Mouse (Mus musculus) cortical plate, adult 2 months (tissue): ENCODE measurements around the gene Slc22a23. TPM values are rescaled to one million over a fixed set of nuclear protein-coding genes. Genes with fewer than 3 reads are reported as not detected.

Experiments
- H3K27ac ChIP-seq: fragments of 200-500 bp; 2 replicates; pipeline ENCODE4 v1.5.1; 2012; ENCODE audit warnings: low read length, control low read depth, inconsistent platforms; ENCODE audit not compliant: insufficient read depth
- H3K4me1 ChIP-seq: fragments of 200-500 bp; 2 replicates; pipeline ENCODE4 v1.6.1; 2011; ENCODE audit warnings: low read length; ENCODE audit not compliant: control insufficient read depth, insufficient read depth
- H3K4me3 ChIP-seq: fragments of 200-500 bp; 2 replicates; pipeline ENCODE4 v1.5.1; 2011; ENCODE audit warnings: mild to moderate bottlenecking, low read length, control low read depth; ENCODE audit not compliant: insufficient read depth
- CTCF ChIP-seq: fragments of 200-500 bp; IDR thresholded peaks from 2 replicates; pipeline ENCODE4 v1.5.1; 2011; ENCODE audit warnings: mild to moderate bottlenecking, control low read depth, low read length; ENCODE audit not compliant: insufficient read depth; ENCODE audit errors: extremely low read depth
- POLR2A ChIP-seq: fragments of 200-500 bp; IDR thresholded peaks from 2 replicates; pipeline ENCODE4 v1.6.1; 2011; ENCODE audit warnings: mild to moderate bottlenecking, low read length, control low read depth; ENCODE audit not compliant: insufficient read depth; ENCODE audit errors: extremely low read depth
- polyA plus RNA-seq: library from polyadenylated mRNA; depleted of rRNA; stranded (reverse); fragments of >200 nt; gene quantifications from 2 replicates; pipeline ENCODE4 v1.2.3, GENCODE M21; 2012

The Slc22a23 gene
- polyA plus RNA-seq, 1 experiment = 54.4 TPM

DNA sequence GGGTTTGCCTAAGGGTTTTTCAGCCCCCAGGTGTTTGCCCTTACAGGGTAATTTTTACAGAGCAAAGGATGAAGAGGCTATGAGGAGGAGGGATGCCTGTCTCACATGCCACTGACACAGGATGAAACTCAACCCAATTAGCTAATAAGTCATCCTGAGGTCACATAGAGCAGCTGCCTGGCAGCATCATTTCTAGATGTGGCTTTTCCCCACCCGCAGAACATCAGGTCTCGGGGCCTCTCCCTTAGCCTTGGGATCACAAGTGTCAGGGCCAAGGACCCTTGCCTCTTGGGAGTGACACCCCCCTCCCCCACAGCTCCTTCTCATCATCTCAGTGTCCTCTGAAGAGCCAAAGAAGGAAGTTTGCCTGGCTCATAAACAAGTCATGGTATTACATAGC lies 21.6 kb downstream of the Slc22a23 start:
- TF ChIP-seq POLR2A = no peak
- no peak for TF ChIP-seq CTCF
- H3K27ac ChIP-seq = no peak overlapping the region
- H3K4me3 ChIP-seq = no peak overlapping the region
- H3K4me1 ChIP-seq = peaks cover 6% of the 10 kb centered on the region

DNA sequence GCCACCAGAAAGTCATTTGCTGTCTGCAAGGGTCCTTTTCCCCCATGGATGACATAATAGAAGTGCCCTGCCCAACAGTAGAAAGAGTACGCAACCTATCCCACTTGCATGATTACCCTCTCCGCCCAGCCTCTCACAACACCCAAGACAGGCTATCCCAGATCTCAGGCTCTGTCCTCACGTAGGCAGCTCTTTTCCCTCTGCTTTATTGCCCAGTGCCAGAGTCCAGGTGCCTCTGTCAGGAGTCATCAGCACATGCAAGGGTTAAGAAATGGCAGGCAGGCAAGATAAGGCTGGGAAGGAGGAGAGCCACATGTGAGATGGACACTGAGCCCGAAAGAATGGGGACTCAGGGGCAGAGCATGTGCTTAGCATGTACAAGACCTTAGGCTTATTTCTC lies 24.5 kb downstream of the Slc22a23 start:
- Histone ChIP-seq H3K4me3 (no peak overlapping the region), H3K27ac (no peak overlapping the region), H3K4me1 (peaks cover 2% of the 10 kb centered on the region; the same call in 1 of the 2 replicates)
- TF ChIP-seq CTCF = no peak
- TF ChIP-seq POLR2A = no peak

DNA sequence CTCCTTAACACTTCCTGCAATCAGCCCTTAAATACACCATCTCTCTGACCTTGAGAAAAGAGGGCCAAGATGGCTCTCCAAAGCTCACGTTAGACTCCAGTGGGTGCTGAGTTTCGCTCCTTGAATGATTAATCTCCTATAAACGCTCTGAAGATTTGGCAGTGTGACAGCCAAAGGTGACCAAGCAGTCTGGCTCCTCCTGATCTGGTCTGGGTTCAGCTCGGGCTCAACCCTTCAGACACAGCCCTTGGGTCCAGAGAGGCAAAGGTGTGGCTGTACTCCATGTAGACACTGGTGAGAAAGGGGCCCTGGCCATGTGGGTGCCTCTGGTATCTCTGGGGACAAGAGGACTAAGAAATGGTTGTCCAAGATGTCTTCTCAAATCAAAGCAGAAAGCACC lies 27.9 kb downstream of the Slc22a23 start:
- no peak for TF ChIP-seq POLR2A
- no peak for TF ChIP-seq CTCF
- Histone ChIP-seq H3K27ac (no peak overlapping the region), H3K4me1 (peaks cover 1% of the 10 kb centered on the region; the same call in 1 of the 2 replicates), H3K4me3 (no peak overlapping the region)

DNA sequence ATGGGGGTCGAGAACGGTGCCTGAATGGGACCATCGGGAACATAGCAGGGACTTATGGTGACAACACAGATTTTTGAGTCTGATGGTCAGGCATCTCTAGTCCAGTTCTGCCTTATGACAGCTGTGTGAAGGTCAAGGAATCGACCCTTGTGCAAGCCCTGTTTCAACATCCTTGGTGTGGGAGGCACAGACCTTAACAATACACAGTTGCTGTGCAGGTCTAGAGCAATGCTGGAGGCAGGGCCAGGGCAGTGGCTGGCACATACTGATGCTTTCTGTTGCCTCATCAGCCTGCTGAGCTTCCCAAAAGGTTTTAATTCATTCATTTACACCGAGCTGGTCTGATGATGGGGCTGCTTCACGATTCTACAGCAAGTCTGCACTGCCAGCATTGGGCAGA lies 28.5 kb downstream of the Slc22a23 start:
- no peak overlapping the region for H3K27ac ChIP-seq
- H3K4me1 ChIP-seq = peaks cover 1% of the 10 kb centered on the region; the same call in 1 of the 2 replicates
- no peak overlapping the region for H3K4me3 ChIP-seq
- TF ChIP-seq CTCF (no peak), POLR2A (no peak)

DNA sequence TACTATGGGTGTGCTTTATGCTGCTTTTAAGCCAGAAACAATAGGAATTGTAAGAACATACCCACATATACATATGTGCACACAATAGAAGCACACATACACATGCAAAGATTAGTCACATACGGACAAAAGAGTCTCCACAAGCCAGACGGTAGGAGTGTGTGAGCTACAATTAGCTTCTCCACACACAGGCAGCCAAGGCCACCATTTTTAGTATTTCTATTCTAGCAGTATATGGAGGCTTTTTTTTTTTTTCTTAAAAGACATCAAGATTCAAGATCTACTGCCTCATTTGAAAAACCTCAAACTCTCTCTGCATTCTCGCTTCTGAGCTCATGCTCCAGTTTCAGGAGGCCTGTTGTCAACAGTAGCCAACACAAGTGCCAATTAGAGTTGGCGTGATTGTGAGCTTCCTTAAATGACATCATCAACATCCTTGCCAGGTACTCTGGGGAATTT lies 31.9 kb downstream of the Slc22a23 start:
- no peak overlapping the region for H3K27ac ChIP-seq
- H3K4me3 ChIP-seq = no peak overlapping the region
- H3K4me1 ChIP-seq = peaks cover 4% of the 10 kb centered on the region
- TF ChIP-seq CTCF (no peak), POLR2A (no peak)

DNA sequence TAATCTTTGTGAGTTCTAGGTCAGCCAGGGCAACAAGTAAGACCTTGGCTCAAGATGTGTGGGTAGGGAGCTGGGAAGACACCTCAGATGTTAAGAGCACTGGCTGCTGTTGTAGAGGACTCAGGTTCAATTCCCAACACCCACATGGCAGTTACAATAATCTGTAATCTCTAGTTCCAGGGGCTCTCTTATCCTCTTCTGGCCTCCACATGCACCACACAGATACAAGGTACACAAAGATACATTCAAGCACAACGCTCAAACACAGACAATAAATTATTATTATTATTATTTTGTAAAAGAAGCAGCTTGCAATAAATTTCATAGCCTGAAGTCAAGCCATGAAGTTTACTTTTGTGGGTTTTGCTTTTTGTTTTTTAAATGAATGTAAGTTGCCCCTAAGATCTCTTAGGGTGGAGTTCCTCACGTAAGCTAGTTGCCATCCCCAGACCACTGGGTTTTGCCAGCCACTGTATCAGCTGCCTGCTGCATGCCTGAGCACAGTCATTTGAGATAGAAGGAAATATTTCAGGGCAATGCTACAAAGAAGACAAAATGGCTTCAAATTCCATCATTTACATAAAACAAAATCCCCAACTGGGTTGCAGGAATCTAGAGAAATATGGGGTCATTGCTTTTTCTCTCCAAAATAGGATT lies 32.5 kb downstream of the Slc22a23 start:
- no peak overlapping the region for H3K27ac ChIP-seq
- no peak for TF ChIP-seq CTCF
- no peak for TF ChIP-seq POLR2A
- peaks cover 4% of the 10 kb centered on the region for H3K4me1 ChIP-seq
- H3K4me3 ChIP-seq = no peak overlapping the region

DNA sequence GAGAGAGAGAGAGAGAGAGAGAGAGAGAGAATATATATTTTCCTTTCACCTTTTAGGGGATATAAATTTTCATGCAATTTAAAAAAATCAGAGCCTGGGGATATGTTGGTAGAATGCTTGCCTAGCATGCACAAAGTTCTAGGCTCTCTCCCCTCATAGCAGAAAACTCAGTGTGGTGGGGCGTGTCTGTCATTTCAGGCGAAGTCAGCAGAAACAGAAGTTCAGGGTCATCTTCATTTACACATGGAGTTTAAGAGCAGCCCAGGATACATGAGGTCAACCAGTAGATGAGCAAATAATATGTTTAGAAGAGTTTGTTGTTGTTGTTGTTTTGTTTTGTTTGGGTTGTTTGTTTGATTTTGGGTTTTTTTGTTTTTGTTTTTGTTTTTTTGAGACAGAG lies 33.4 kb downstream of the Slc22a23 start:
- TF ChIP-seq CTCF (no peak), POLR2A (no peak)
- H3K4me3 ChIP-seq = no peak overlapping the region
- H3K4me1 ChIP-seq = peaks cover 4% of the 10 kb centered on the region
- H3K27ac ChIP-seq = no peak overlapping the region

DNA sequence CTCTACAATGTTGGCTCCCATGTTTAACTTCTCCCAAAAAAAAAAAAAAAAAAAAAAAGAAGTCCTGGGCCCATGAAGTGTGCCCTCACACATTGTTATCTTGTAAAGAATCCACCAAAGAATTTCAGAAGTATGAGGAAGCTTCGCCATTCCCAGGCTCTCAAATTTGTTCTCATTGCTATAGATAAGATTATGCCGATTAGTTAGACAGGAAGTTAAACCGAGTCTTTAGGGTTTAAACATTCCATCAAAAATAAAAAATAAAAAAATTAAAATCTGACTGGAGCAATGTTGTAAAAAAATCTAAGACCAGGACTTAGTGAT lies 36.4 kb downstream of the Slc22a23 start:
- no peak overlapping the region for H3K27ac ChIP-seq
- no peak overlapping the region for H3K4me3 ChIP-seq
- H3K4me1 ChIP-seq = peaks cover 2% of the 10 kb centered on the region
- TF ChIP-seq POLR2A (no peak), CTCF (no peak)

DNA sequence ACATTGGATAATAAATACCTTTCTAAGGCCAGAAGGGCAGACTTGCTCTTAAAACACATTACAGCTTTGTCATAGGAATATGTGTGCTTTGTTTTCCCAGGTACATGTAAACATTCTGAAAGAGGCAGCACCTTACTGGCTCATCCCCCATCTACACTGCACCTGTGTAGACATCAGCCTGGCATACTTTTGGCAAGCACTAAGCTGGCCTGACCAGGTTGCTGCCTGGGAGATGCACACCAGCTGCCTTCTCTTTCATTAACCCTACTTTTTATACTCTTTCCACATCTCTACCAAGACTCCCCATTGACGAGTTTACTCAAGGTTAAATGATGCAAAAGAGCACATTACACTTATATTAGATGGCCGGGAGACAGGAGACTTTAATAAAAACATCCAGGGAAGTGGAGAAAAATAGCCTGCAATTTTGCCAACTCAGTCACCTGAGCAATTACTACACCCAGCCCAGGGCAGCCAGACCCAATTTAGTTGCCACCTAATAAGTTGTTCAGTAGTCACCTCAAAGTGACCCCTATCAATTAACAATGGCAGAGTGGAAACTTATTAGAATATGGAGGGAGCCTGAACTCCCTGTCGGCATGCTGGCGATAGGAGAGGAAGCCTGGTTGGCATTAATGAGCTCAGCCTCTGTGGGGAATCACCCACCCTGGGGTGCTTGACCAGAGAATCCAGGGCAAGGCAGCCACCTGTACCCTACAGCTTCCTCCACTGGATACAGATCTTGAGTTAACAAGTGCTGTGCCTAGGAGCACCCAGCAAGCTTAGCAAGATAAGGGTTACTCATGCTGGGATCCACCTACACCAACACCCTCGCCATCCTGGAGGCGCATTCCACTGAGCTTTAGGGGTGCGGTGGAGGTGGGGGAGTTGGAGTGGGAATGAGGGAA lies 37.0 kb downstream of the Slc22a23 start:
- no peak overlapping the region for H3K27ac ChIP-seq
- no peak overlapping the region for H3K4me3 ChIP-seq
- H3K4me1 ChIP-seq = peaks cover 2% of the 10 kb centered on the region
- TF ChIP-seq CTCF = no peak
